14 mouse cellular contexts compared by ENCODE assay signal in the genomic region with DNA sequence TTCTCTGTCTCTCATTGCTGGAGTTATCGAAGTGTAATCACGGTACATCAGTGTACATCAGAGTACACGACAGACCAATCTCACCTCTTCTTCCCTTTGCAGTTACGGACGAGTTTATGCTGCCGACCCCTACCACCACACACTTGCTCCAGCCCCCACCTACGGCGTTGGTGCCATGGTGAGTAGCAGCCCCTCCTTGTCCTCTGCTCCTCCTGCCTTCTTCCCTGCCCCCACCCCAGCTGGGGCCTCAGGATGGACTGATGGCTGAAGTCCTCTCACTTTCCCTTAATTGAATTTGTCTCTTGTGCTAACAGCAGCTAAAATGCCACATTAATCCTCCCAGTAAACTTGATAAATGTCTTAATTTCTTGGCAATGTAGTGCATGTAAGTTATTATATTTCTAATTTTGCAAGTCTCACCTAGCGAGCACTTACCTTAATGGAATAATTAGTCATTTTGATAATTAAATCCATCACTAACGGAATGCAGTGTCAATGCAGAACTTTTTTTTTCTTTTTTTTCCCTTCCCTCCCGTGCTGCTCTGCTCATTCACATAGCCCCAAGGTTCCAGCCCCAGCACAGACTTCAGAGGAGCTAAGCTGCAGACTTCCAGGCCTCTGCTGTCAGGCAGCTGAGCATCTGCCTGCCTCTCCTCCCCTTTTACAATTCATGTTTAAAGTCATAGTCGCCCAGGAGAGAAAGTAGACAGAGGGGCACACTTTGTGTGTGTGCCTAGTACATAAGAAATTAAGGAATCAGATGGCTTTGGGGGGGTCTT.
DNase-seq lines count a peak whose midpoint lies in the region; ATAC-seq lines count a peak whose summit lies in the region.
"Had no signal": no experiment of that assay in that cellular context is flagged by ENCODE, and none has a peak within 500 bp of the region (broad histone marks: within the 10 kb centered on the region; RNA-seq: fewer than 3 reads in every experiment).

No protein-coding gene starts in this region.

- no peak overlapping the region for H3K9ac ChIP-seq in hindbrain, embryonic 13.5 days
- no peak overlapping the region for H3K9ac ChIP-seq in neural tube, embryonic 15.5 days (replicated peaks)
- H3K9ac ChIP-seq: lung, embryonic 14.5 days had no signal

- no peak for ATAC-seq in megakaryocyte, adult 5-6 weeks (ENCODE audit: poor library complexity, severe bottlenecking)
- no peak for ATAC-seq in hindbrain, embryonic 13.5 days (ENCODE audit: low FRiP score)
- ATAC-seq in neural tube, embryonic 15.5 days (ENCODE audit: low FRiP score) = peak; percentile 63

- no peak overlapping the region for H3K4me2 ChIP-seq in hindbrain, embryonic 13.5 days
- no peak overlapping the region for H3K4me2 ChIP-seq in neural tube, embryonic 15.5 days
- H3K4me2 ChIP-seq: lung, embryonic 14.5 days had no signal

- no peaks in the 10 kb centered on the region for H3K36me3 ChIP-seq in megakaryocyte, embryonic 14.5 days (replicated peaks; ENCODE audit: low read length)
- H3K36me3 ChIP-seq in hindbrain, embryonic 13.5 days = no peaks in the 10 kb centered on the region
- no peaks in the 10 kb centered on the region for H3K36me3 ChIP-seq in neural tube, embryonic 15.5 days

- DNase-seq in embryo, embryonic 10 days (ENCODE audit: low spot score) = peak; percentile 18
- no peak for DNase-seq in embryo, embryonic 11 days
- DNase-seq in gastrocnemius, postnatal 10 days = no peak
- DNase-seq in left cerebral cortex, adult 18-20 months (ENCODE audit: low spot score in 2 of 2) = no peak
- DNase-seq: adrenal gland, postnatal 25 days; cerebellum, adult 9-10 months; kidney, adult 18-20 months; lung, embryonic 14.5 days; thymus, adult 18-20 months had no signal

- H3K4me1 ChIP-seq in megakaryocyte, embryonic 14.5 days = no peaks in the 10 kb centered on the region
- H3K4me1 ChIP-seq in hindbrain, embryonic 13.5 days (replicated peaks) = peaks cover 28% of the 10 kb centered on the region
- H3K4me1 ChIP-seq in neural tube, embryonic 15.5 days = peaks cover 16% of the 10 kb centered on the region

- H3K27ac ChIP-seq in hindbrain, embryonic 13.5 days = peak overlapping the region; percentile 49
- H3K27ac ChIP-seq in neural tube, embryonic 15.5 days (replicated peaks) = peak overlapping the region; percentile 58

- WGBS in hindbrain, embryonic 13.5 days = 38% methylated on average over 12 of the region's 12 CpGs
- WGBS in neural tube, embryonic 15.5 days = 38% methylated on average over 12 of the region's 12 CpGs

- H3K9me3 ChIP-seq in megakaryocyte, embryonic 14.5 days = peaks cover 8% of the 10 kb centered on the region; the same call in 1 of the 2 replicates
- H3K9me3 ChIP-seq in hindbrain, embryonic 13.5 days = no peaks in the 10 kb centered on the region
- H3K9me3 ChIP-seq in neural tube, embryonic 15.5 days (replicated peaks) = no peaks in the 10 kb centered on the region

- no peaks in the 10 kb centered on the region for H3K27me3 ChIP-seq in megakaryocyte, embryonic 14.5 days (replicated peaks)
- no peaks in the 10 kb centered on the region for H3K27me3 ChIP-seq in hindbrain, embryonic 13.5 days
- H3K27me3 ChIP-seq in neural tube, embryonic 15.5 days (replicated peaks) = no peaks in the 10 kb centered on the region
- H3K27me3 ChIP-seq: CH12.LX had no signal

- peak overlapping the region; percentile 42 for H3K4me3 ChIP-seq in megakaryocyte, embryonic 14.5 days (replicated peaks)
- H3K4me3 ChIP-seq in hindbrain, embryonic 13.5 days = no peak overlapping the region
- H3K4me3 ChIP-seq in neural tube, embryonic 15.5 days (replicated peaks) = no peak overlapping the region
